Mouse (Mus musculus) cerebellum, adult 2 months (tissue): ENCODE data around the gene Cog2.

Source experiments
- CTCF ChIP-seq: fragments of 200-500 bp; IDR thresholded peaks from 2 replicates; pipeline ENCODE4 v1.5.1; 2011; ENCODE audit warnings: low read depth, mild to moderate bottlenecking, control low read depth, low read length, moderate library complexity, borderline replicate concordance; ENCODE audit not compliant: insufficient read depth
- POLR2A ChIP-seq: fragments of 200-500 bp; IDR thresholded peaks from 2 replicates; pipeline ENCODE4 v1.6.1; 2011; ENCODE audit warnings: low read length, control low read depth, borderline replicate concordance; ENCODE audit not compliant: insufficient read depth

GRCm38 (mm10) chr8:124555113-124555750, 34.7 kb downstream of the Cog2 start:
- TF ChIP-seq POLR2A (no peak), CTCF (no peak)
